Mouse (Mus musculus) midbrain, embryonic 11.5 days (tissue): ENCODE measurements around the gene Phf12. TPM values are rescaled to one million over a fixed set of nuclear protein-coding genes. Genes with fewer than 3 reads are reported as not detected.

ENCODE experiments used
- ATAC-seq: fragments of 200-750 bp; cut with Nextera tagmentation; 2 replicates; pipeline ENCODE4 v1.8.0; 2017; ENCODE audit warnings: moderate TSS enrichment, moderate library complexity; ENCODE audit not compliant: low FRiP score
- DNase-seq: peaks from one replicate; pipeline ENCODE4 v3.0.0; 2015; ENCODE audit warnings: low spot score; ENCODE audit errors: missing footprints
- H3K27ac ChIP-seq: fragments of 300-500 bp; sonication (generic); 2 replicates; pipeline ENCODE4 v1.5.1; 2014; ENCODE audit warnings: low read depth, low read length
- H3K27me3 ChIP-seq: fragments of 300-500 bp; sonication (generic); 2 replicates; pipeline ENCODE4 v1.6.1; 2014; ENCODE audit warnings: mild to moderate bottlenecking, low read length, moderate library complexity, mixed read lengths; ENCODE audit not compliant: control insufficient read depth, insufficient read depth
- H3K36me3 ChIP-seq: fragments of 300-500 bp; sonication (generic); 2 replicates; pipeline ENCODE4 v1.6.1; 2014; ENCODE audit warnings: mild to moderate bottlenecking, low read length, moderate library complexity, mixed read lengths; ENCODE audit not compliant: control insufficient read depth, insufficient read depth
- H3K4me1 ChIP-seq: fragments of 300-500 bp; sonication (generic); 2 replicates; pipeline ENCODE4 v1.6.1; 2014; ENCODE audit warnings: low read length; ENCODE audit not compliant: control insufficient read depth, insufficient read depth
- H3K4me2 ChIP-seq: fragments of 300-500 bp; sonication (generic); 2 replicates; pipeline ENCODE4 v1.6.1; 2014; ENCODE audit warnings: mild to moderate bottlenecking, moderate library complexity
- H3K4me3 ChIP-seq: fragments of 300-500 bp; sonication (generic); 2 replicates; pipeline ENCODE4 v1.5.1; 2014; ENCODE audit warnings: low read depth, low read length
- H3K9ac ChIP-seq: fragments of 300-500 bp; sonication (generic); 2 replicates; pipeline ENCODE4 v1.6.1; 2014; ENCODE audit warnings: low read length
- H3K9me3 ChIP-seq: fragments of 300-500 bp; sonication (generic); 2 replicates; pipeline ENCODE4 v1.6.1; 2016; ENCODE audit warnings: low read length; ENCODE audit not compliant: control insufficient read depth
- WGBS: fragments of 180-500 bp; shearing (Covaris S2); extraction: QIAGEN DNeasy Blood & Tissue Kit; methylation state at CpG from one replicate; pipeline ENCODE4 v1.1.7; 2014; 5-methylcytosine and 5-hydroxymethylcytosine counted together
- polyA plus RNA-seq: library from polyadenylated mRNA; unstranded; fragments of >200 nt; fragmentation: Nextera tagmentation; extraction: Ambion mirVana; gene quantifications from 2 replicates; pipeline ENCODE4 v1.2.1, GENCODE M21; 2014

Gene Phf12
- 15.5 and 18.0 TPM in 2 replicates for polyA plus RNA-seq

DNA sequence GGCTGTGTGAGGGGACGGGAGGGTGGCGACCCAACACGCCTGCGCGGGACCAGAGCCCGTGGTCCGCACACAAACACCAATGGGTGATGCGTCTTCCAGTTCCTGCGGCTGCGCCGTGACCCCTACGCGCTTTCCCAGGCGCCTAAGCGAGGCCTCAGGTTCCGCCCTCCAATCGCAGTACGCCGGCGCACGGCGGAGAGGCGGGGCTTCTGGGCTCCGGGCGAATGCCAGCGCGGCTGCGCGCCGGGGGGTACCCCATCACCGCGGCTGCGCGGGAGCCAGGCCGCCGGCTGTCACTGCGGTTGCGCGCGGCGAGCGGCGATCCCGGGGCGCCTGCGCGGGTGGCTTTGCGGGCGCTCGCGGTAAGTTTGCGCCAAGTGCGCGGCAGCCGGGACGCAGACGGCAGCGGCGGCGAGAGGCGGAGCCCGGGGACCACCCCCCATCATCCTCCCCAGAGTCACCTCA lies at the start of gene Phf12:
Gene Phf12, plus strand, starts transcription at position 314 of the 465 bp plus-strand sequence.
- Histone ChIP-seq H3K36me3 (no peaks in the 10 kb centered on the region), H3K4me3 (peak within 1 kb of the TSS; percentile 85), H3K9me3 (no peaks in the 10 kb centered on the region), H3K4me1 (peaks cover 11% of the 10 kb centered on the region), H3K27me3 (no peaks in the 10 kb centered on the region), H3K27ac (peak within 1 kb of the TSS; percentile 87), H3K4me2 (peak within 1 kb of the TSS; percentile 93), H3K9ac (peak within 1 kb of the TSS; percentile 95)
- ATAC-seq (peak; percentile 85), DNase-seq (peak; percentile 100)
- under 1% methylated on average over 62 of the region's 62 CpGs for WGBS

DNA sequence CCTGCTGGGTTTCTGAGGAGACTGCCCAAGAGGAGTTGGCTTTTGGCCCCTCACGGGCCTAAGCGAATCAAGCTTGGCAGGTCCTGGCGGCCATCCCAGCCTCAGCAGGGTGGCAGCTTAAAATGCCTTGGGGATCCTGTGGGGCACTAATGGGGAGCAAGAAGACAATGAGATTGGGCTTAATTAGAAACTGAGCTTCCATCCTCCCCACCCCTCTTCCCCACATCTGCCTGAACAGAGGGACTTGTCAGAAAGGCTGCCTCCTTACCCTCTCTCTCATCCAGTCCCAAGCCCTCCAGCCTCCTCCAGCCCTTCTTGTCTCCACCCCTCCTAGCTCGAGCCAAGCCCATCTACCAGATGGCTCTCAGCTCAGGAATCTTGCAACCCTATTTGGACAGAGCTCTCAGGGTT lies 48.4 kb upstream of the Phf12 start:
- H3K4me1 ChIP-seq, result peaks cover 14% of the 10 kb centered on the region

DNA sequence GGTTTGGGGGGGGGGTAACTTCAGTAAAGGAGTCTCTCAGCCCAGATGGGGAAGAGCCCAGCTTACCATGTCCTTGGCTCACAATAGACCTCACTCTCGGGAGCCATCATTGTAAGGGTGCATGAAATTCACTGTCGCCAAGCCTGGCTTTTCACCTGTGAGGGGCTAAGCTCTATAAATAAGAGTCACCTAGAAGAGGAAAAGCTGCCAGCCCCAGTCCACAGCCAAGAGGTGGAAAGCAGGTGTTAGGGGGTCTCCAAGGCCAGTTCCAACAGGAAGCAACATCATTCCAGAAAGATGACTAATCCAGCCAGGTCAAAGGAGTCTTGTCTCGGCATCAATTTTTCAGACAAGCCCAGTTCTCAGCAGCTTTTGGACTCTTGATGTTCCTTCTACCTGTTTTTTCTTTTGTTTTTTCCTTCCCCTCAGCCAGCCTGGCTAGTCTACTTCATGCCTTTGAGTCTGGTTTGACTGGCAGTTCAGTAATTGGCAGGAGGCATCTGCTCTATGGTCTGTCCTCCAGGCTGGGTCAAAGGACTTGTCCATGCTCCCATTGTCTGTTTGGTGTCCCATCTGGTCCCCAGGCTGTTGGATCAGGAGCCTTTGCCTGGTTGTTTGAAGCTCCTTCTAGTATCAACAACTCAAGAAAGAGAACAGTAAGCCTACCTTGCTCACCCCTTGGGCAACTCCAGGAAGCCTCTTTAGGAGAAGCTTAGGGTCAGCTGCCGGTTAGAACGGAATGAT lies 47.8 kb upstream of the Phf12 start:
- Histone ChIP-seq H3K9me3 (no peaks in the 10 kb centered on the region), H3K4me3 (no peak overlapping the region), H3K4me2 (no peak overlapping the region), H3K27ac (no peak overlapping the region), H3K36me3 (no peaks in the 10 kb centered on the region), H3K9ac (no peak overlapping the region), H3K4me1 (peaks cover 14% of the 10 kb centered on the region), H3K27me3 (peaks cover 42% of the 10 kb centered on the region)
- whole genome bisulfite sequencing, result 47% methylated on average over 5 of the region's 5 CpGs
- ATAC-seq, result no peak
- no peak for DNase-seq

More for the DNA sequence above, 48.4 kb upstream of the Phf12 start:
- Histone ChIP-seq H3K4me3 (no peak overlapping the region), H3K27me3 (peaks cover 41% of the 10 kb centered on the region), H3K9me3 (no peaks in the 10 kb centered on the region), H3K9ac (no peak overlapping the region), H3K27ac (no peak overlapping the region), H3K4me2 (no peak overlapping the region), H3K36me3 (no peaks in the 10 kb centered on the region)
- DNase-seq (no peak), ATAC-seq (no peak)
- 2% methylated on average over 4 of the region's 4 CpGs for WGBS

DNA sequence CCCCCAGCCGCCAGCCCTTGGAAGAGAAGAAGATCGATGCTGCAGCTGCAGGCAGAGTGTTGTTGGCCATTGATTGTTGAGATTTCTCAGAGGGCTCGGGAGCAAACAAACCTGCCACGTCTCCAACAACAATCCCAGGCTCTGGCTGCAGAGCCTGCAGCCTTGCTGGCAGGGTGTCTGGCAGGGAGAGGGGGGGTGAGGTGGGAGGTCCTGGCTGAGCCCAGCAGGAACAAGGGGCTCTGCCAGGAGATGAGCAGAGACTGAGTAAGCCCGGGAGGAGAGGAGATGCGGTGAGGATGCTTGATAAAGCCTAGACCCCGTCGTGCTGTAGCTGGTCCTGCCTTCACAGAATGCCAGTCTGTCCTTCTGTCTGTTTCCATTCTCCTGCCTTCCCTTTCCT lies 45.7 kb upstream of the Phf12 start:
- no peak overlapping the region for H3K27ac ChIP-seq

DNA sequence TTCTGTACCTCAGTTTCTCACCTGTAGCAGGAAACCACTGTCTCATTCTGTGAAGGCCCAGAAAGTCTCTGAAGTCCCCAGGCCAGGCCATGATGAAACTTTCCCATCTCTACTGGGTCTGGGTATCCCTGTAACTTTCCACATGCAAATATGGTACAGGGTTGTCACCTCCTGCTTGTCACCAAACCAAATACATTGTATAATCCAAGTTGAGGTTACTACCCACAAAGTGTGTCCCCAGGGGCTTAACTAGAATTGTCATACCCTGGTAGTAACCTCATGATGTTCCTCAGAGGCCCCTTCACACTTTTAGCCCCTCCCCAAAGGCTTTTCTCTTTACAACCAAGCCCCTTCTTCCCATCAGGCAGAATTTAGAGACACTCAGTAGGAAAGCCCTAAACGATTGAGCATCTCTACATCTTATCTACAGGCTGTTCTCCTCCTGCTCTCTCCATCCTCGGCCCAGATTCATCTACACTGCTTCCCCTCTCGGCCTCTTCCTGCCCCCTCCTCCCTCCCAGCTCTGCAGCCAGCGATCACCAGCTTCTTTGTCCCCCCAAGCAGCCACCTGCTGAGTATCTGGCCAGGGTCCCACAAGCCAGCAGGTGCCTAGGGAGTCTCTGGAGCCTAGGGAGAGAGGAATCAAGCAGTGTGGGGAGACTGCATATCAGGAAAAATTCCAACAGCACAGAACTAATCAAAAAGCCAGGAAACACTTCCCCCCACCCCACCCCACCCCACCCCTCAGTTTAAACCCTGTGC lies 44.7 kb upstream of the Phf12 start:
- ATAC-seq (no peak), DNase-seq (no peak)
- Histone ChIP-seq H3K4me2 (no peak overlapping the region), H3K27ac (no peak overlapping the region), H3K4me3 (no peak overlapping the region), H3K9me3 (no peaks in the 10 kb centered on the region), H3K9ac (no peak overlapping the region), H3K27me3 (peaks cover 25% of the 10 kb centered on the region), H3K36me3 (no peaks in the 10 kb centered on the region), H3K4me1 (peaks cover 8% of the 10 kb centered on the region)
- WGBS, result 18% methylated on average over 4 of the region's 4 CpGs

More for the DNA sequence above, 45.7 kb upstream of the Phf12 start:
- Histone ChIP-seq H3K4me2 (no peak overlapping the region), H3K4me3 (no peak overlapping the region), H3K9me3 (no peaks in the 10 kb centered on the region), H3K27me3 (peaks cover 34% of the 10 kb centered on the region), H3K4me1 (peaks cover 4% of the 10 kb centered on the region), H3K36me3 (no peaks in the 10 kb centered on the region), H3K9ac (no peak overlapping the region)
- ATAC-seq (no peak), DNase-seq (no peak)
- 8% methylated on average over 8 of the region's 8 CpGs for WGBS

DNA sequence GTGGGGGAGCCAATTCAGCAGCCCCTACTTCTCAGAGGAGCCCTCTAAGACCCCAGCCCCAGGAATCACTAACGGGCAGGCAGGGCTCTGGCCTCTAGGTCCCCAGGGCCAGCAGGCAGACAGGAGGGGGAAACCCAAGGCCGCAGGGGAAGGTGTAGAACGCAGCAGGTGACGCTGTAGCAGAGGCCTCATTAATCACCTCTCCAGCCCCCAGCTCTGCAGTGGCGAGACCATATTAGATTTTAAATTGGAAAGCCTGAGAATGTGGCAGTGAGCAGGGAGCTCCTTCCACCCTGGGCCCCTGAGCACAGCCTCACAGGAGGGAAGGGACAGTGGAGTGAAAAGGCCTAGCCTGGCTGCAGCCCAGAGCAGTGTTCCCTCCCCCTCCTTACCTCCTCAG lies 40.3 kb upstream of the Phf12 start:
- H3K36me3 ChIP-seq, result no peaks in the 10 kb centered on the region
- no peak overlapping the region for H3K4me3 ChIP-seq
- peaks cover 14% of the 10 kb centered on the region for H3K4me1 ChIP-seq
- ATAC-seq (no peak), DNase-seq (peak; percentile 85)
- H3K4me2 ChIP-seq, result no peak overlapping the region
- H3K27me3 ChIP-seq, result peaks cover 5% of the 10 kb centered on the region
- 17% methylated on average over 5 of the region's 5 CpGs for WGBS
- no peak overlapping the region for H3K27ac ChIP-seq
- H3K9ac ChIP-seq, result peak overlapping the region; percentile 40
- H3K9me3 ChIP-seq, result no peaks in the 10 kb centered on the region

DNA sequence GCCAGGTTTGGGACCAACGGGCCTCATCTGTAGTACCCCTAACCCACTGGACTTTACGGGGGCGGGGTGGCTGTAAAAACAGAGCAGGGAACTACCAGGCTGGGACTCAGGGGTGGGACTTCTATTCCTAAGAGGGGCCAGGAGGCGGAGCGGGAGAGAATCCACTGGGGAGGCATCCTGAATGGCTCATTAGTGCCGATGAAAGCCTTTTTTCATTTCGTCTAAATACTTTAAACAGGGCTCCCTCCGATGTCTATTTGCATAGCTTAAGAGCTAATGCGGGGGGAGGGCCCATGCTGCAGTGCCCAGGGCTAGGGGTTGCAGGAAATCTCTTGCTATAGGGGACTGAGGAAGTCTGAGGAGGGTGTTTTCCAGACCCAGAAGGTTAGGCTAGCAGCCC lies 34.7 kb upstream of the Phf12 start:
- Histone ChIP-seq H3K4me1 (peaks cover 17% of the 10 kb centered on the region), H3K4me3 (no peak overlapping the region), H3K9ac (no peak overlapping the region), H3K27me3 (peaks cover 2% of the 10 kb centered on the region), H3K36me3 (no peaks in the 10 kb centered on the region), H3K27ac (no peak overlapping the region), H3K9me3 (no peaks in the 10 kb centered on the region), H3K4me2 (no peak overlapping the region)
- DNase-seq (peak; percentile 89), ATAC-seq (peak; percentile 72)
- 3% methylated on average over 9 of the region's 9 CpGs for WGBS

DNA sequence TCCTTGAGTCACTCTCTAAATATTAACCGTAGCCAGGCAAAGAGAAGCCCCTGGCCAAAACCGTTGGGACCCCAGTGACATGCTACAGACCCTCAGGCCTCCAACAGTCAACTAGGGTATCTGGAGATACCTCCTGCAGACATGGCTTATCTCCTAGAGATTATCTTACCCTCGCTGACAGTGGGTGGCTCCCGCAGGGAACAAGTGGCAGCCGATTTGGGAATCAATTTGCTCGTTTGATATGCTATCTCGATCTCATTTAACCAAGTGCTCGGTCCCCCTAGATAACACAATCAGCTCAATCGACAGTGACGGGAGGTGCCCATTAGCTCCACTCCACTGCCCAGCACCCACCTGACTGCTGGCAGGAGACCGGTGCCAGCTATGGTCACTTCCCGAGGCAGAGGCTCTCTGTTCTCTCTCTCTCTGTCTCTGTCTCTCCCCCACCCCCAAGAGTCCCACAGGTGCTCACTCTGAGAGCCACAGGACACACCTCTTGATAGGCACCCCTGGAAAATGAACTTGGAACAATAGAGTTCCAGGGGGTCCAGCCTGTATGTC lies 32.3 kb upstream of the Phf12 start:
- 29% methylated on average over 12 of the region's 12 CpGs for WGBS

DNA sequence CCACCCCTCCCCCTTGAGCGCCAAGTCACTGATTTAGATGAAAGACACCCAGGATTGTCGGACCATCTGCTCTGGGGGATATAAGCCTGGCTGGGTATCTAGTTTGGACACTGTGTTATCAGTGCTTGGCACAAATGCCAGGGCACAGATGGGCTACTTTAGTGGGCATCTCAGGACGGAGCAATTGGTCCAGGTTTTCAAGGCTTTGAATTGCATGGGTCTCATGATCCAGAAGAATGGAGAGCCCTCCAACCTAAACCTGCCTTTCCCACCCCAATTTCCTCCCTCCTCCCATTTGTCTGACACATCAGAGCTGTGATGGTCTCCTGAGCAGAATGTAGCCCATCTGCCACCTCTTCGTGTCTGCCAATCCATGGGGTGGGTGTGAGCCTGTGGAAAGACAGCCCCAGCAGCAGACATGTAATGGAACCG lies 31.7 kb upstream of the Phf12 start:
- no peak overlapping the region for H3K27ac ChIP-seq
- H3K27me3 ChIP-seq, result peaks cover 2% of the 10 kb centered on the region
- H3K4me2 ChIP-seq, result no peak overlapping the region
- ATAC-seq, result no peak
- no peaks in the 10 kb centered on the region for H3K9me3 ChIP-seq
- H3K4me3 ChIP-seq, result no peak overlapping the region
- peaks cover 17% of the 10 kb centered on the region for H3K4me1 ChIP-seq
- DNase-seq, result no peak
- no peak overlapping the region for H3K9ac ChIP-seq
- H3K36me3 ChIP-seq, result no peaks in the 10 kb centered on the region
- WGBS, result 72% methylated on average over 5 of the region's 5 CpGs

More for the DNA sequence above, 32.3 kb upstream of the Phf12 start:
- DNase-seq, result no peak
- no peak for ATAC-seq
- H3K36me3 ChIP-seq, result no peaks in the 10 kb centered on the region
- H3K4me2 ChIP-seq, result no peak overlapping the region
- peaks cover 2% of the 10 kb centered on the region for H3K27me3 ChIP-seq
- H3K4me1 ChIP-seq, result peaks cover 17% of the 10 kb centered on the region
- H3K9ac ChIP-seq, result no peak overlapping the region
- no peak overlapping the region for H3K4me3 ChIP-seq
- no peaks in the 10 kb centered on the region for H3K9me3 ChIP-seq
- no peak overlapping the region for H3K27ac ChIP-seq
